Mouse (Mus musculus): ENCODE results near the gene Ankrd61.

Ankrd61 gene

DNA sequence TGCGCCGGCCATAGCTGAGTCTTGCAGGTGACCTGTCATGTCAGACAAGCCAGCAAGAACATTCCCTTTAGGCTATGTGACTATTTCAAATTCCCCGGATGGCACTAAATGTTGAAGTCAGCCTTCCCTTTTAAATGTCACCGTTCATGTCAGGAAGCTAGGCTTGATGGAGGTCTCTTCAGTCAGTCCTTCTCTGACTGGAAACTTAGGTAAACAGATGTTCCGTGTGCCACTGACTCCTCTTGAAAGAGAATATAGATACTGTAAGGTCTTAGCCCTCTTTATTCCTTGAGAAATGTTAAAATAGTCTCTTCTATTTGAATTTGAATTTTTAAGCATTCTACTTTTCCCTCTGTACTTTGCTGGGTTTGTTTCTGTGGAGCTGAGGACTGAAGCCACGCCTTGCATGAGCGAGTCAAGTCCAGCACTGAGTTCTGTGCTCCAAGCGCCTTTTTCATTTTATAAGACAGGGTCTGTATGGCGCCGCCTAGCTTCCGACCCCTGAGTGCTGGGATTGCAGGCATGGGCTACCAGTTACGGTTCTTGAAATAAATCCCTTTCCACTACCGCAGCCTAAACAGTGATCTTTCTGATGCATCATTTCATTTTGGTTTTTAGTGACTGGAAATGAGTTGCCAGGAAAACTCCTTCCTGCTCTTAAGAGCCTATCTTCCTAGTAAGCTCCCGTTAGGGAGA lies at the start of gene Ankrd61:
TSS of gene Ankrd61 (minus strand) at position 51 of the 696 bp plus-strand sequence.
- no peak for DNase-seq (ENCODE audit: low spot score)

DNA sequence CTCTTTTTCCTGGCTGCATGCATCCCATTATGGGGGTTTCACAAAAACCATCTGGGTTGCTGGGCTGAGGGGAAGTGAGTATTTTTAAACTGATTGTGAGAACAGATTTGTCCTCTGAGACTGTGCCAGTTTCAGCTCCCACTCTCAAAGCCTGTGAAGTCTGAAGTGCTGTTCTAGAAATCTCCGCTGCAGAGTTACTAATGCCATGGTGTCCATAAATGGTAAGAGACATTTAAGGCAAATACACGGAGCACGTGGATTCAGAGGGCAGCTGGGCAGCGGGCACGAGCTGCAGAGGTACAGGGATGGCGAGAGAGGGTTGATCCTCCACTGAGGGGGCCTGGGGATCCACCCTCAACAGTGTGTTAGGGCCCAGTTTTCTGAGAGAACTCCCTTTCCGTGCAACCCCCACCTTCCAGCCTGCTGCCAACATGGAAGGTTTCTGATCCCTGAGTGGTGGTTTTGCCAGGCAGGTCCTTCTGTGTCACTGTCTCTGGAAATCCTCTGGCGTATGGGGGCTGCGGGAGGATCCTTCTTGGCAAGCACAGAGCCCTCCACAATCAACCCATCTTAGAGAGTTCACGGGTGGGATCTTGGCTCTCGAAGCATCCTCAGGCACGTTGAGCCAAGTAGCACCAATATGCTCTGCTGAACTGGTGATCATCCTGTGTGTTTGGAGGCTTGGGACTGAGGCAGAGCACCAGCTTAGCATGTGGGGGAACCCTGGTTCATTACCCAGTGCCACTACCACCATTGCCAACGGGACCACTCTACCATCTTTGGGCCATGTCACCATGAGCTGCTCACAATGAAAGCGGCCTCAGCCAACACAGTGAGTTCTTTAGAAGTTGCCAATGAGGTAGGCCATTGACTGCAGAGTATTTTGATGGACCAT lies 46.0 kb upstream of the Ankrd61 start:
- DNase-seq (ENCODE audit: low spot score), result no peak

DNA sequence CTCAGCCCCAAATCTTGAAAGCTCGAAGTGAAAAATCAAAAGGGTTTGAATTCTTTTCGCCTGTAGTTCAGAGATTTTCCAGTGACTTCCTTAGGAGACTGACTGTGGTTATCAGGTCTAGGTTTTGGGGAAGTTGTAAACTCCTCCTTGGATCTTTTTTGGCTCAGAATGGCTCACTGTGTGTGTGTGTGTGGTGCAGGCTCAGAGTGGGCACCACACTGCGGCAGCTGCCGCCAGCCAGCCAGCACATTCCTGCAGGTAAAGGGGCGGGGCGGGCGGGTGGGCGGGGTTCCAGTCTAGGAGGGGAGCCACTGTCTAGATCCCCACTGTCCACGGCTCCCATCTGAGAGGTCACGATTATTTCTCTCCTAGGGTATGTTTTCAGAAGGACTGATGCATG lies 44.1 kb upstream of the Ankrd61 start:
- DNase-seq (ENCODE audit: low spot score), result no peak

DNA sequence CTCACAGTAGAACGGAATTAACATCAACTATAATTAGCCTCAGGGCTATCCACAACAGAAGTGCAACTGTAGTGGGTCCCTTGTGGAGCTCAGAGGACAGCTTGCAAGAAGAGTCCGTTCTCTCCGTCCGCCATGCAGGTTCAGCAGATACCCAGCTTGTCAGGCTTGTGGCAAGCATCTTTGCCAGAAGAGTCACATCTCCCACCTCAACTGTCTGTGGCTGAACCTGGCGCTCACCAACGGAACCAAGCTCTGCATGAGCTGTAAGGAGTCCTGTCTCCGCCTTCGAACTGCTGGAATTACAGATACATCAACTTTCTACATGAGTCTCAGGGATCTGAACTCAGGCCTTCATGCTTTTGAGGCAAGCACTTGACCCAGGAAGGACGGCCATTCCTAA lies 38.7 kb upstream of the Ankrd61 start:
- DNase-seq (ENCODE audit: low spot score), result no peak

DNA sequence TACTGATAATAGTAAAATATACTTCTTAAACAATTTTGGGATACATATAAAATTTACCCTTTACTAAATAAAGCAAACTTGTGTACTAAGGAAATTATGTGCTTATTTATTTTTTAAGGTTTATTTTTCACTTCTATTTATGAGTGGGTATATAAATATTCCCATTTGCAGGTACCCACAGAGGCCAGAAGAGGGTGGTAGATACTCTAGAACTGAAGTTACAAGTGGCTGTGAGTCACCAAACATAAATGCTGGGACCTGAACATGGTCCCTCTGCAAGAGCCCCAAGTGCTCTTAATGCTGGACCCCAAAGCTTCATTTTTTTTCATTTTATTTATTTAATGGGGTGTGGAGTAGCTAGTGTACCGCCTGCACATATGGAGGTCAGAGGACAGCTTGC lies 36.4 kb upstream of the Ankrd61 start:
- DNase-seq (ENCODE audit: low spot score), result no peak

DNA sequence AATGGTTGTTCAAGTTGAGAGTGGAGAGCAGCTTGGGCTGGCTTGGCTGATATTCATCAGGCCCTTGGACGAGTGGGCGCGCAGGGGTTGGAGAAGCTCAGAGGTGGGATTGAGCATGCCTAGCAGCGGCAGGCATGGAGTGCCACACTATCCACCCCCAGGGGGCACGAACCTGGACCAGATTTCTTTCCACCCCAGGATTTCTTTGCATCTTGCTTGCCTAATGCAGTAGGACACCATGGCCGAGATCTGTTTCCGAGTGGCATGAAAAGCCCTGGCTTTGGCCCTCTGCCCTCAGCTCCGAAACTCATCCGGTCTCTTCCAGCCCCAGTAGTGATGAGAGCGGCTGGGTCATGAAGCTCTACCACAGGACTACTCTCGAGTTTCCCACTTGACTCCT lies 35.9 kb upstream of the Ankrd61 start:
- DNase-seq (ENCODE audit: low spot score), result no peak

DNA sequence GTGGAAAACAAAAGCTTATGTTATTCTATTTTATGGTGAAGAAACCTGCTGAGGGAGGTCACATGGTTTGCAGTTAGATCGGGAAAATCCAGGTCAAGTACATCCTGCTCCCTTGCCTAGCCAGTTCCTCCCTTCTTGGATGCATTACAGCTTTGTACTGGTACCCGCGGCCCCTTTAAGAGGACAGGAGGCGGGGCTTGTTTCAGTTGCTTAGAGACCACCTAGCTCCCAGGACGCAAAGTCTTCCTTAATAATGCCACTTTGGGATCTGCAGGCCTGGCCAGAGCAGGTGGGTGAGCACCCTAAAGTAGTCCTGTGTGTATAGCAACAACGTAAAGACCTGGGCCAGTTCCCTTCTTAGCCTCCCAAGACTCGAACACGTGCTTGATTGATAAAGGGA lies 35.3 kb upstream of the Ankrd61 start, which contains the start of gene Rsph10b:
TSS of gene Rsph10b (plus strand) at position 205 of the 400 bp plus-strand sequence.
- DNase-seq (ENCODE audit: low spot score), result peak; percentile 47

DNA sequence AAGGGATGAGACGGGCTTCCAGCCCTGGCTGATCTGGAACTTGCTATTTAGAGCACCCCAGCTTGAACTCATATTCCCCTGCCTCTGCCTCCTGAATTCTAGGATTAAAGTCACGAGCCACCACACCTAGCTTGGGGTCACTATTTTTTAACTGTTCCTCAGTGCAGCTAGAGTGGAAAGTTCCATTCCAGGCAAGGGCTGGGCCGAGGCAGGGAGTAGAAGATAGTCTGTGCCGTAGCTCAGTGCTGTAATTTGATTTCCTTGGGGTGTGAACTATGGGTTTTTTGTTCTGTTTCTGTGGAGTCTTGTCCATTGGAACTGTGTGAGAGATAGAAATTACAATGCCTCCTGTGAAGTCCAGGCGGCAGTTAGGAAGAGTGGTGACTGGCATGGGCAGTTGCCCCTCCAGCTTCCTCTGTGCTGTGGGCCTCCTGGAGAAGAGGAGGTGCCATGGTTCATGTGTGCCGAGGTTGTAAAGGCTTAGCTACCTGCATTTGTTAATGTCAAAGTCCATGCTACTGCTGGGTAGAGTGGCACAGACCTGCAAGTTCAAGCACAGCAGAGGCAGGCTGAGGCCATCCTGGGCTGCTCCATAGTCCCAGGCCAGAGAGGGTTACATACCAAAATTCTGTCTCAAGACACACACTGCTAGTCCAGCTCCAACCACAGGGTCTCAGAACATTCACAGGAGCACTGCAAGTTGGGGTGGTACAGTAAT lies 34.5 kb upstream of the Ankrd61 start:
- DNase-seq (ENCODE audit: low spot score), result no peak

DNA sequence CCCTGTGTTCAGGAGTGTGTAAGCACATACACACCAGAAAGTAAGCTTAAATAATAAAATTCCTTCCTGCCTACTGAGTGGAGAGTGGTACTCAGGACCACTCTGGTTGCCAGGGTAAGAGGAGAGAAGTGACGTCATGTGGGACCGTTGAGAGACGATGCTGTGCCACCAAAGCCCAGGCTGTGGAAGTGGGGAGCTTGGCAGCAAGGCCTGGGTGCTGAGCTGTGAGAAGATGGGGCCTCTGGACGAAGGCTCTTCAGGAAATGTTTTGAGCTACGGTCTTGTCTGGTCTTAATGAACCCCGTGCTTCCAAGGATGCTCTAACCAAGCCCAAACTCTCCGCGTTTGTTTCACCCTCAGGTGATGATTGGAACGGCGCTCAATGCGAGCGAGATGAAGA lies 33.2 kb upstream of the Ankrd61 start:
- DNase-seq (ENCODE audit: low spot score), result no peak

DNA sequence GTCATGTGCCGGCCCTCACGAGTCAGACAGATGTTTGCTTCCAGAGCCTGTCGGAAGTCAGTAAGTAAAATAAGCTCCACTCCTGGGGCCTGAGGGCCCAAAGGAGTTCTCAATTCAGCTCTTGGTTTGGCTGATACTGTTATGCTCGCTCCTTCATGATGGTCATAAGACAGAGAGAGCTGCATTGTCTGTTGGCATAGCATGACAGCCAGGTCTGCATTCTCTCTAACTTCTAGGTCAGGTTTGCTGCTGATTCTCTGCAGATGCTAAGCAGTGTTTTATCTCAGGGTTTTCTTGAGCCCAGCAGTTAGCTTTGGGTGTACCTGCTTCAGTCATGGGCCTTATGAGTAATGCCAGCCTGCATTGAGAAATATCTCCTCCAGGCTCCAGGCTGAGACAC lies 31.8 kb upstream of the Ankrd61 start:
- no peak for DNase-seq (ENCODE audit: low spot score)

DNA sequence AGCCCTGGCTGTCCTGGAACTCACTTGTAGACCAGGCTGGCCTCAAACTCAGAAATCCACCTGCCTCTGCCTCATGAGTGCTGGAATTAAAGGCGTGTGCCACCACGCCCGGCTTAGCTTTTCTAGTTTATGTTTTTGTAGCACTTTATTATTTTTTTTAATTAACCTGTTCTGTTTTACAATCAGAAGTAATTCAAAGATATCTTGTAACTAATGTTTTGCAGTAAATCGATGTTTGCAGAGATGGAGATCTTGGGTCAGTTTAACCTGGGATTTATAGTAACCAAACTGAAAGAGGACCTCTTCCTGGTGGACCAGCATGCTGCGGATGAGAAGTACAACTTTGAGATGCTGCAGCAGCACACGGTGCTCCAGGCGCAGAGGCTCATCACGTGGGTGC lies 30.4 kb upstream of the Ankrd61 start, which contains the start of gene Gm42421:
TSS of gene Gm42421 (plus strand) at position 301 of the 400 bp plus-strand sequence.
- no peak for DNase-seq (ENCODE audit: low spot score)

DNA sequence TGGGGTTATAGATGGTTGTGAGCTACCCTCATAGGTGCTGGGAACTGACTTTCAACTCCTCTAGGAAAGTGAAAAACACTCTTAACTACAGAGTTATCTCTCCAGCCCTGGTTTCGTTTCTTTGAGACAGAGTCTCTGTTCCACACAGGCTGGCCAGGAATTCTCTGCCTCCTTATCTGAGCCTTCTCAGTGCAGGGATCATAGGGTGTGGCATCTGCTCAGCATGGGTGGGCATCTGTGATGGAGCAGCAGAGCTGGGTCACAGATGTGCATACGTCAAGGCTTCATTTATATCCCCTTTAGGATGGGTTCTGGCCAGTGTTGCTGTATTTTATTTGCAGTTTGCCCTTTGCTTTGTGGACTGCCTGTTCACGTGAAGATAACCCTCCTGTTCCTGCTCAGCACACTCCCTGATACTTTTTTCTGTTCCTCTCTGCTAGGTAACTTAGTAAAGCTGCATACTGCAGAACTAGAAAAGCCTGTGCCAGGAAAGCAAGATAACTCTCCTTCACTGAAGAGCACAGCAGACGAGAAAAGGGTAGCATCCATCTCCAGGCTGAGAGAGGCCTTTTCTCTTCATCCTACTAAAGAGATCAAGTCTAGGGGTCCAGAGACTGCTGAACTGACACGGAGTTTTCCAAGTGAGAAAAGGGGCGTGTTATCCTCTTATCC lies 27.4 kb upstream of the Ankrd61 start:
- no peak for DNase-seq (ENCODE audit: low spot score)

DNA sequence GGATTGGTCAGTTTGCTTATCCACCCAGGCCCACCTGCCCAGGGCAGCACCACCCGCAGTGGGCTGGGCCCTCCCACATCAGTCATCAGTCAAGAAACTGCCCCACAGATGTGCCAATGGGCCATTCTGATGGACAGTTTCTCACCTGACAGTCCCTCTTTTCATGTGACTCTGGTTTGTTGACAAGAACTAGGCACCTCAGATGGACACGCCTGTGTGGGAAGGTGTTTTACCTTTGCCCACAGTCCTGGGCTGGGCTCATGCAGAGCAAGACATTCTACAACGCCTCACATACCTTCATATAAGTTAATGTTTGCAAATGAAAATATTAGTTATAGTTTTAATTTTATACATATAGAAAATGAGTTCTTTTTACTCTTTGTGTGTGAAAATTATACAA lies 20.6 kb upstream of the Ankrd61 start:
- DNase-seq (ENCODE audit: low spot score), result no peak

DNA sequence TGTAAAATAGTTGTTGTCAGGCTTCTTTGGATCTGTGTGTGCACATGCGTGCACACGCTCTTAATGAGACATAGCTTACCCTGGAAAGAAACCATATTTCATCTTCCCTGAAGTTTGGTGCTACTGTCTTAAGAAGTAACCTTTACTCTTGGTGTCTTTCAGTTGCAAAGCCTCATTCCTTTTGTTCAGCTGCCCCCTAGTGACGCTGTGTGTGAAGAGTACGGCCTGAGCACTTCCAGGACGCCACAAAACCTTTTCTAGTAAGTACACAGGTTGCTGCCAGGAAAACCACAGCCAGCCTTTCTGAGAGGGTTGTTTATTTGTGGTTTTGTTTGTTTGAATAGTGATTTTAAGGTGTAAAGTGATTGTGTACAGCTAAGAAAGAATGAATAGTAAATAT lies 19.9 kb upstream of the Ankrd61 start:
- DNase-seq (ENCODE audit: low spot score), result peak; percentile 74

DNA sequence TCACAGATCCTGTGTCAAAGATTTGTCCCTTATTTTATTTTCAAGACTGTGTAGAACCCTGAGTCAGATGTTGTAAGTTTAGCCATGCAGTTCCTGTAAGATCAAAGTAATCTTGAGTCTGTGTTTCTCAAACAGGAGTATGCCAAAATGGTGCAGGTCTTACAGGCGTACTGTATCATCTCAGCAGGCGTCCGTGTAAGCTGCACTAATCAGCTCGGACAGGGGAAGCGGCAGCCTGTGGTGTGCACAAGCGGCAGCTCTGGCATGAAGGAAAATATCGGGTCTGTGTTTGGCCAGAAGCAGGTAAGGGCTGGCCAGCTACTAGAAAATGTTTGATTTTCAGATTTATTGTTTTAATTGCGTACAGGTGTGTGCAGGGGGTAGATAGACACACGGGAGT lies 18.7 kb upstream of the Ankrd61 start:
- DNase-seq (ENCODE audit: low spot score), result no peak

DNA sequence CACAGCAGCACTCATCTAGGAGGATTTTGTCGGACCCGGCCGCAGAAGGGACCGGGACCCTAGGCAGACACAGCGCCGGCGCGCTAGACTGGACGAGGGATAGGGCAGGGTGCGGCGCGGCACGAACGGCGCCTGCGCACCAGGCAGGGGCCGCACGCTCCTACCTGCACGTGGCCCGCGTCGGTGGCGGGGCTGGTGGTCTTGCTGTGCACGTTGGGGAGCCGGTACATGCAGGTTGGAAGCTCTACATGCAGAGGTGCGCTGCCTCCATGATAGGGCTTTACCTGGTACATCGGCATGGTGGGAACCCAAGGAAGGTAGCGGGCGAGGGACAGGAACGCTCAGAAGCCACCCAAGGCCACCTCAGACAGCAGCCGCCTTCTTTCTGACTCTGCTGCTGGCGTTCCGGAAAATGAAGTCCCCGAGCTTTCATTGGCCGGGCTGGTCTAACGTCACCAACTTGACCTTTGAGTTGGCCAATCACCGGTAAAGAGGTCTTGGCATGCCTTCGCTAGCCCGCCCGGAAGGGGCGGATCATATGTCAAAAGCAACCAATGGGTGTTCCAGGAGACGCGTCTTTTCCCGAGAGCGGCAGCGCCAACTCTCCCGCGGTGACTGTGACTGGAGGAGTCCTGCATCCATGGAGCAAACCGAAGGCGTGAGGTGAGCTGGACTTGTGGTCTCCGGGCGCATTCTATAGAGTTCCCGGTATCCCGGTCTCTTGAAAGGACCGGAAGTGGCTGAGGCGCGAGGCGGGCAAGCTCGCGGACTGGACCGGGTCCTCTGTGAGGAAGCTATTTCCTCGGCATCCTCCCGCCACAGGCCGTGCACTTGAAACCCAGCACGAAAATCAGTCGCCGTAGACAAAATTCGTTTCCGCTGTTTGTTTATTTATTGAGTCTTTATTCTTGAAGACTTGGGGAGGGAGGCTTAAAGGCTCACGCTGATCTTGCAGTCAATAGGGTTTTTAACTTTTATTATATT lies 12.2 kb upstream of the Ankrd61 start, which contains the start of the genes Aimp2 and Pms2:
TSS of gene Aimp2 (minus strand) at position 431 of the 984 bp plus-strand sequence.
TSS of gene Pms2 (plus strand) at position 548 of the 984 bp plus-strand sequence.
- peak; percentile 98 for DNase-seq (ENCODE audit: low spot score)

DNA sequence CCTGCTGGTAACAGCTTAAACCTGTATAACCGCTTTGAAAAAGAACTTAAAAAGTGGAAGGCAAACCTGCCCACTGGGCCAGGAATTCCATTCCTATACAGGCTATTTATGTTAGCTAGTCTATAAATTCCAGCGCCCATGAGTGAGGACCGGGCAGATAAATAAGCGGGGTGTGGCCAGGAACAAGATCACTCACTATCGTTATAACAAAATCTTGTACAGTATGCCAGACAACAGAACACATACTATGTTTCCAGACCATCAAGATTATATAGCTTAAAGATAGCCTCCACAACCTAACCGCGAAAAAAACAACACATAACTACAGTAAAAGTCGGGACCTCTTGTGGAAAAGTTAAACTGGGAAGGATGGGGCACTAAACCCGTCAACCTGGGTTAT lies 11.4 kb upstream of the Ankrd61 start:
- DNase-seq (ENCODE audit: low spot score), result no peak

DNA sequence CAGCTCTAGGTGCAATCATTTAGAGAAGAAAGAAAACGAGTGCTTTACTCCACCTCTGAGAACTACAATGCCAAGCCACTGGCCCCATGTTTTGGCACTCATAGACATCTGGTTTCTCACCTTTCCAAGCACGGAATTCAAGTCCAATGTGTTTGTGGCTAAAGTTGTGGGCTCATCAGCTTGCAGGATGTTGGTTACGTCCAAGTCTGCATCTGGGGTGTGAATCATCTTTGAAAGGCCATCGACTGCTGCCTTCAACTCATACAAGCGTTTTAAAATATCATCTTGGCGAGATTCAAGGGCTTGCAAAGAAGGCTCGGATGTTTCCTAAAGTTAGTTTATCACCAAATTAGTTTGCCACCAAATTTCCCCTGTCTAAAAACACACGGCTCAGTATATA lies 8.9 kb upstream of the Ankrd61 start:
- no peak for DNase-seq (ENCODE audit: low spot score)

DNA sequence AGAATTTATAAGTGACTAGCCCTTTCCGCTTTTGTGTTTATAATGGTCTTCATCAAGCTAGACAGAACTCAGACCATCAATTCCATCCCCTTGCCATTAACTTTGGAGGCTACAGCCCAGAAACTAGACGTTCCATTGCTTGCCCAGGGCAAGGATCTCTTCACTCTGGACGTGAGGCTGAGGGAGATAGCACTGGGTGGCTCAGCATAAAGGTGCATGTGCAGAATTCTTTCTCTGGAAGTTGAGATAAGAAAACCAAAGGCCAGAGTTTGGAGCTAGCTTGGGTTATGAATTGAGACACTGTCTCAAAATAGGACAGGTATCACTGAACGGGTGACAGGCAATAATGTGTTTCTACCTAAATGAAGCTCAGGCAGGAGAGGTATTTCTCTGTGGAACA lies 6.3 kb upstream of the Ankrd61 start:
- no peak for DNase-seq (ENCODE audit: low spot score)

DNA sequence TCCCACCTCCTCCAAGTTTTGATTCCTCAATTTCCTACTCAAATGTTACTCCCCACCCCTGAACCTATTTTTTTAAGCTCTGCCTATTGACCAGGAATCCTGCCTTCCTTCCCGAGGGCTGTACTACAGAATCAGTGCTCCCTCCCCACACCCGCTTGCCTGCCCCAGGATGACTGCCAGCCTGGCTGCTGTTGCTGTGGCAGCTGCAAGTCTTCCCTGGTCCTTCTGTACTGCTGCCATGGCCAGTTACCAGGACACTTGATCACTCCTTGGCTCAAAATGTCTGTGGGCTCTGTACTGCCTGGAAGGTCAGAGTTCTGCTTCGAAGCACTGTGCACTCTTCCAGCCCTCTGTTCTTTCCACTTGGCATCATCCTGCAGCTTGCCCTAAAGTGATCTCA lies 4.6 kb upstream of the Ankrd61 start:
- DNase-seq (ENCODE audit: low spot score), result no peak

DNA sequence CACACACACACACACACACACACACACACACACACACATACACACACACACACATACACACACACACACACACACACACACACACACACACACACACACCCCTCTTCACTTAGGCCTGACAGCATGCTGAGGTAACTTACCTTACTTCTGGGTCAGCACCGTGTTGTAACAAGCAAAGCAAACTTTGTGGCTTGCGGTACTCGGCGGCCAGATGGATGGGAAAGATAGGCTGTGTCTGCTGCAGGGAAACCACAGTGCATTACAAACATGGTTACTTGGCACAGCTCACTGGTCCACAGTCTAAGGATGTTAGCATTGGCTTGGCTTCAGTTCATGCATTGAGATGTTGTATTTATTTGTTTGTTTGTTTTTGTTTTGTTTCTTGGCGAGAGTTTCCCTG lies 4.1 kb downstream of the Ankrd61 start:
- DNase-seq (ENCODE audit: low spot score), result no peak

All from embryo, embryonic 10 days (tissue).